ENCODE assay signal across 9 mouse cellular contexts in the genomic region with DNA sequence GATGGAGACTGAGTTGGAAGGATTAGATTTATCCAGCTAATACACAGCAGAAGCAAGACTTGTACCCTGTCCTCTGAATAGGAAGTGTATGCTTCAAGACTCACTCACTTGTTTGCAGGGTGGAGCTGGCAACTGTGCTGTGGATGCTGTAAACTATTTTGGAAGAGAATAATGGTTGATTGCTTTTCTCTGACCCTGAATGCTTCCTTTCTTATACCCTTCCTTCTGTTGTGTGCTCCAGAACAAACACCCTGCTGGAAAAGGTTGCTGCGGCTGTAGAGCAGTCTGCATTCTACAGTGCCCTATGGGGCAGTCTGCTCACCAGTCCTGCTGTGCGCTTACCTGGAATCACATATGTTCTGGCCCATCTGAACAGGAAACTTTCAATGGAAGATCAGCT.
"Had no signal": no experiment of that assay in that cellular context is flagged by ENCODE, and none has a peak within 500 bp of the region (broad histone marks: within the 10 kb centered on the region; RNA-seq: fewer than 3 reads in every experiment).

No protein-coding gene starts in this region.

- ATAC-seq: midbrain, embryonic 13.5 days; midbrain, embryonic 15.5 days had no signal

- DNase-seq: lung, adult 18-20 months; lung, embryonic 14.5 days; lung, postnatal 10 days; lung, postnatal 4 days; right cerebral cortex, postnatal 14 days; thymus, adult 2 months; thymus, postnatal 25 days had no signal
